Mouse (Mus musculus) right cerebral cortex, postnatal 4 days (tissue): ENCODE measurements around the gene Pigo.
A peak's percentile ranks its signal among the peaks of the same experiment; 100 is the strongest.

ENCODE experiments used
- DNase-seq: peaks from one replicate; pipeline ENCODE4 v3.0.0-alpha.2; 2022

The Pigo gene

GRCm38 (mm10) chr4:43036356-43036755, 10.7 kb upstream of the Pigo start:
- DNase-seq = no peak

- DNase-seq = no peak
Observed at GRCm38 (mm10) chr4:43035851-43036250, 10.2 kb upstream of the Pigo start.

- DNase-seq = no peak
Observed at GRCm38 (mm10) chr4:43033481-43033880, 7.9 kb upstream of the Pigo start.

- no peak for DNase-seq
Observed at GRCm38 (mm10) chr4:43032501-43032900, 6.9 kb upstream of the Pigo start.

- peak; percentile 86 for DNase-seq
Observed at GRCm38 (mm10) chr4:43031237-43031995, 5.8 kb upstream of the Pigo start, which contains the start of gene Stoml2. Stoml2 (minus strand) TSS chr4:43031710.

- DNase-seq = peak; percentile 54
Observed at GRCm38 (mm10) chr4:43030780-43031230, 5.2 kb upstream of the Pigo start.

- no peak for DNase-seq
Observed at GRCm38 (mm10) chr4:43030352-43030751, 4.7 kb upstream of the Pigo start.

GRCm38 (mm10) chr4:43029749-43030148, 4.1 kb upstream of the Pigo start:
- no peak for DNase-seq

- no peak for DNase-seq
Observed at GRCm38 (mm10) chr4:43029121-43029520, 3.5 kb upstream of the Pigo start.

GRCm38 (mm10) chr4:43024673-43025072, 946 bp downstream of the Pigo start:
- DNase-seq = no peak

- no peak for DNase-seq
Observed at GRCm38 (mm10) chr4:43021341-43021740, 4.3 kb downstream of the Pigo start.

GRCm38 (mm10) chr4:43020876-43021275, 4.7 kb downstream of the Pigo start:
- DNase-seq = no peak

- no peak for DNase-seq
Observed at GRCm38 (mm10) chr4:43019641-43020465, 5.8 kb downstream of the Pigo start.

- DNase-seq = no peak
Observed at GRCm38 (mm10) chr4:43019176-43019575, 6.4 kb downstream of the Pigo start.

GRCm38 (mm10) chr4:43018156-43018555, 7.5 kb downstream of the Pigo start:
- DNase-seq = no peak

- no peak for DNase-seq
Observed at GRCm38 (mm10) chr4:43012091-43012490, 13.5 kb downstream of the Pigo start.

- peak; percentile 81 for DNase-seq
Observed at GRCm38 (mm10) chr4:43010161-43011038, 15.2 kb downstream of the Pigo start, which contains the start of gene Fancg. Fancg (minus strand) TSS chr4:43010506.

GRCm38 (mm10) chr4:43005765-43006164, 19.9 kb downstream of the Pigo start:
- no peak for DNase-seq

GRCm38 (mm10) chr4:43004951-43005350, 20.7 kb downstream of the Pigo start:
- no peak for DNase-seq

- DNase-seq = no peak
Observed at GRCm38 (mm10) chr4:43002756-43003439, 22.7 kb downstream of the Pigo start.

GRCm38 (mm10) chr4:43001272-43001671, 24.3 kb downstream of the Pigo start:
- DNase-seq = no peak
